Mouse (Mus musculus) CD4-positive helper T cell, adult 2 months (primary cell): ENCODE results near the gene Psmd3.
"Not testable (repeated sequence)": the region's sequence is repeated elsewhere in the genome, so short reads cannot be mapped to it uniquely, and the experiment has no call there.

Source experiments
- DNase-seq: peaks from one replicate; pipeline ENCODE4 v3.0.0-alpha.2; 2012; ENCODE audit warnings: low read depth, missing footprints, low spot score

Psmd3 gene

GRCm38 (mm10) chr11:98717904-98718303 lies 35.5 kb downstream of the Psmd3 start:
- peak; percentile 45 for DNase-seq

DNA sequence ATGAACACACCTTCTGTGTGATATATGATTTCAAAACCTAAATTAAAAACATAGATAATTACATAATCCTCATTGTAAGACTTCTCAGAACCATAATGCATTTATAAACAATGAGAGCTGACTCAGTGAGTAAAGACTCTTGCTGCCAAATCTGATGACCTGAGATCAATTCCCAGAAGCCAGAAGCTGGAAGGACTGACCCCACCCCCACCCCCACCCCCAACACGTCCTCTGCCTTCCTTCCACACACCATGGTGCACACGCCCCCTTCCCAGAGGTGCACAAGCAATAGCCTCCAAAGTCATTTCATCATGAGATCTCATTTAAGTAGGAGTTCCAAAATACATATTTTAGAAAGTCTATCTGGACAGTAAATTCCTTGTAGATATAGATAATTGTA lies 38.4 kb downstream of the Psmd3 start:
- DNase-seq = no peak

DNA sequence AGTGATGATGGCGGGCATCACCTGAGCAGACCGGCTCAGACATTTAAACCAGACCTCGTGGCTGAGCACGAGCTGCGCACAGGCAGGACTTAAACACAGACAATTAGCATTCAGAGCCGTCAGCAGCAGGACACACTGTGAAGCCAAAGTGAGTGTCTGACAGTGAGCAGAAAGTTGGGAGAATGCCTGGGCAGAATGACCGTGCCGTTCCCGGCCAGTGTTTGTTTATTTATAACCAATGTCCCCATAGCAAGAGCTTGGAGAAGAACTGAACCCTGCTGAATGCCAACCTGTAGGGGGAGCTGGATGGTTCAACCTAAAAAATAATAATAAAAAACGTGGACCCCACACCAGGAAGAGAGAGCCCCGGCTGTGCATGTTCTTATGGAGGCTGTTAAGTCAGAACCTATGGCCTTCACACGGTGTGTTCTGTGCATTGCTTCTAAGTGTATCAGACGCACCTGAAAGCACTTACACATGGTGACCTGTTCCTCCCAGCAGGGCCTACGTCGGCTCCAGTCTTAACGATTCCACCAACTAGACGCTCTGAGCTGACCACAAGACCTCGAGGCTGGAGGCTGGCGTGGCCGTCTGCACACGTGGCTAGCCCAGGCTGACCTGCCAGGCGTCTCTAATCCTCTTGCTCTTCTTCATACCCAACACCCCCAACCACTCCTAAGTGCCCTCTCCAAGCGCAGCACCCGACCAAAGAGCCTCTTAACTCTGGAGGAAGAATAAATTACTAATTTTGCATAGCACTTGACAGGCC lies 39.3 kb downstream of the Psmd3 start:
- DNase-seq = no peak

GRCm38 (mm10) chr11:98723098-98723497 lies 40.7 kb downstream of the Psmd3 start:
- no peak for DNase-seq

DNA sequence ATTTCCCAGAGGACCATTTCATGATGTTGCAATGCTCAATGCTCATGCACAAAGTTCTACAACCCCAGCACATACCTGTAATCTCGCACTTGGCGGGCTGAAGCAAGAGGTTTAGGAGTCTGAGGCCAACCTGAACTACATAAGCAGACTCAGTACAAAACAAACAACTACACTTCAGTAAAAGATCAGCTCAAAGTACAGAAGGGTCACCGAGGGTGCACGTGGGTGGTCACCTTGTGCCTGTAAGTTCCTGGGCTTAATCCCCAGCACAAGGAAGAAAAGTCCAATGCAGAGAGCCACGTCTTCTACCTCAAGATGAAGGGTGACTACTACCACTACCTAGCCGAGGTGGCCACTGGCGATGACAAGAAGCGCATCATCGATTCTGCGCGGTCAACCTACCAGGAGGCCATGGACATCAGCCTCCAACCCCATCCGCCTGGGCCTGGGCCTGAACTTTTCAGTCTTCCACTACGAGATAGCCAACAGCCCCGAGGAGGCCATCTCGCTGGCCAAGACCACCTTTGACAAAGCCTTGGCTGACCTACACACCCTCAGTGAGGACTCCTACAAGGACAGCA lies 43.7 kb downstream of the Psmd3 start:
- DNase-seq = no peak

DNA sequence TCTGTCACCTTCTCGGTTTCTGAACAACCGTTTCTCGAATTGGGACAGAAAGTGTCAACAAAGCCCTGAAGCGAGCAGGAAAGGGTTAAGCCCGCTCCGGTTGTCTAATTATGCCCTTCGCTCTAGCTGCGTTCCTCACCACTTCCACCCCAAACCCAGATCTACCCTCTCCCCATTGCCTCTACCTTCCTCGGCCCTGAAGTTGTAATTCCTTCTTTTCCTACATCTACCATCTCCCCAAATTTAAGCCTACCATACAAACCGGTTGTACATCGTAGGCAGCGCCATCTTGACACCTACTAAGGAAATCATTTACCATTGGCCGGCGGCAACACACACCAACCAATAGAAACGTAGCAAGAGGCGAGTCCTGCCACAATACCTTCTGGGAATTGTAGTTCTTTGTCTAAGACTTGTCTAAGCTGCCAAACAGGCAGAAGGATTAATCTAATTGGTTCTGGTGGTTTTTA lies 46.8 kb downstream of the Psmd3 start, which contains the start of gene Med24:
Gene Med24 (minus strand): TSS at position 317 of the 470 bp plus-strand sequence.
- DNase-seq = peak; percentile 93

- no peak for DNase-seq
These were observed 48.4 kb downstream of the Psmd3 start for GRCm38 (mm10) chr11:98730727-98731126.

DNA sequence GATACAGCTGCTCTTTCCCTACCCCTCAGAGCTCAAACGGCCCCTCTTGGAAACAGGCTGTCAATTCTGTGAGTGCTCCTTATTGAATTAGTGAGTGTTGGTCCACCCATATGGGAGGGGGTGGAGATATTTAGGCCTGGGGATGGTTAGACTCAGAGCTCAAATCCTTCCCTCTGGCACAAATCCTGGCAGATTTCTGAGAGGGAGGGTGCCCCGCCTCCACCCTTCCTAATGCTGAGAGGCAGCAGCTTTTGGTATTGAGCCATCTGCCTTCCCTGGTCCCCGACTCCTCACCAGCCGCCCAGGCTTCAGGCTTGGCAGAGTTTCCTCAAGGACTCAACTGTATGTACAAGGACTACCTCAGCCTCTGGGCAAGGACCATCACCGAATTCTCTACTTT lies 48.8 kb downstream of the Psmd3 start:
- DNase-seq = no peak

- no peak for DNase-seq
These were observed 51.7 kb downstream of the Psmd3 start for GRCm38 (mm10) chr11:98734020-98734419.

GRCm38 (mm10) chr11:98735111-98735510 lies 52.8 kb downstream of the Psmd3 start:
- no peak for DNase-seq

- no peak for DNase-seq
These were observed 53.8 kb downstream of the Psmd3 start for GRCm38 (mm10) chr11:98736176-98736575.

DNA sequence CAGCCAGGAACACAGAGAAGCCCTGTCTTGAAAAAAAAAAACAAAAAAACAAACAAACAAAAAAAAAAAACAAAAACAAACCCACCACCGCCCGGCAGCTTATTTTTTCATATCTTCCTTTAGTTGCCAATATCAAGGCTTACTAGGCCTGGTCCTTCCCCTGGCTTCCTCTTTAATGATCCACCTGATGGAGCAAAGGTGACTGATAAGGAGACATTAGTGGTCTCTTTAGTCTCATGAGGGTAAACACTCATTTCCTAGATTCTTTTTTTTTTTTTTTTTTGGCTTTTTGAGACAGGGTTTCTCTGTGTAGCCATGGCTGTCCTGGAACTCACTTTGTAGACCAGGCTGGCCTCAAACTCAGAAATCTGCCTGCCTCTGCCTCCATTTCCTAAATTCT lies 54.9 kb downstream of the Psmd3 start:
- DNase-seq = not testable (repeated sequence)

DNA sequence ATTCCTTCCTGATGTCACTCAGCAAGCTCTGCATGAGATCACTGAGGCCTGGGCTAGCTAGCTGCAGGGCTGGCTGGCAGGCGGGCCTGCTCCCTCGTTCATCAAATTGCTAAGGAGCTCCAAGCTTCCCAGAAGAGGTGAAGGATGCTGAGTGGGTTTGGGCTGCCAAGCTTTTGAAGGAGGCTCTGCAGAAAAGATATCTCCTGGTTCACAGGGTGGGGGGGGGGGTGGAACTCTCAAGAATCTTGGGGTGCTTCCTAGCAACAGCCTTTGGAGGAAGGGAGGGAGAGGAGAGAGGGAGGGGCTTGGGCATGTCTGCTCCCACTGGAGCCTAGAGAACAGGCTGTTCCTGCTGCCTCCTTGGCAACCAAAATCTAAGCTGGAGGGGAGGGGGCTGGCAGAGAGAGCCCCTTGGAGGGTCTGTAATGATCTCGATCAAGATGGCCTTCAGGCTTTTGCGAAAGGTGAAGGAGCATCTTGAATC lies 56.1 kb downstream of the Psmd3 start:
- no peak for DNase-seq

GRCm38 (mm10) chr11:98738925-98739324 lies 56.6 kb downstream of the Psmd3 start:
- no peak for DNase-seq

GRCm38 (mm10) chr11:98740026-98740392 lies 57.7 kb downstream of the Psmd3 start:
- no peak for DNase-seq

DNA sequence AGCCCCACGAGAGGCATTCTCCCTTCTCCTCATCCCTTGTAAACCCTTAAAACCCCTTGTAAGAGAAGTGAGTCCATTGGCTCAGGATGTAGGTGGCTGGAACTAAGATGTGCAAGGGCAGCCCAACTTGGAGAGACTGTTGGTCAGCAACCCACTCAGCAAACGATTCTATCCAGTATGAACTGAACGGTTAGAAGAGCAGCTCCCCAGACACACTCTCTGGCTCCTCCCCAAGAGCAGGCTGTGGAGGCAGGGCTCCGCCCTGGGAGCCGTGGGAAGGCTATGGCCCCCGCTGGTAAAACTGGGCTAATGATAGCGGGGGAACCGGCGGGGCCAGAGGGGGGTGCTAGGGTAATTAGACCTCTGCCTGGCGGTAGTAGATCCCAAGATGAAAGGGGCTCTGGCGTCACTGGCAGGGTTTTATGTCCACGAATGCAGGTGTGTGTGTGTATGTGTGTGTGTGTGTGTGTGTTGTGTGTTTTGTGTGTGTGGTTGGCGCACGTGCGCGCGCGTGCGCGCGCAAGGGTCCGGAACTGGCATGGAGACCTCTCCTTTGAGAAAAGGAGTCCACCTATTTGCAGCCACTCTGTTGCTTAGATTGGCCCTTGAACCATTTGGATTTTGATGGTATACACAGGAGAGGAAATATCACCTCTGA lies 58.2 kb downstream of the Psmd3 start, which contains the start of gene Thra:
Gene Thra (plus strand): TSS at position 246 of the 658 bp plus-strand sequence.
- DNase-seq = peak; percentile 59

DNA sequence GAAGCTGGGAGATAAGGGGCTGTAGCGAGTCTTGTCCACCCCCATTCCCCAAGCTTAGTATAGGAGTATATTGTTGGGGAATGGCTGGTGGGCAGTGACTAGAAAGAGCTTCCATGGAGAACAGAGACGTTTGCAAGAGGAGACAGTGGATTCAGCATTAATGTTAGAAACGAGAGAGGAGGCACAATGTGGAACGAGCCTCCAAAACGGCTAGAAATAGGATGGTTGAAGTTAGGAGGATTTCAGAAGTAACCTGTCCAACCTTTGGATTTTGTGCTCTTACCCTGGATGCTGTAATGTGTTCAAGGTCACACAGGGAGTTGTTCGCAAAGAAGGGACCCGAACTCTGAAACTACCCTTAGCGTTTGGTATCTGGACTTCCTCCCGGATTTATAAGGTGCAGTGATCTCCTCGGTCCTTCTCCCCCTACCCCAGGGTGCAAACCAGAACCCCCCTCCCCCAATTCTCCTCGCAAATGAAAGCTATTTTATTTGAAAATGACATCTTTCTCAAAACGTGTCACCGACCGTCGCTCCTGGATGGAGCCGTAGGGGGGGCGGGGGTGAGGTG lies 58.8 kb downstream of the Psmd3 start:
- DNase-seq = no peak

GRCm38 (mm10) chr11:98741622-98742396 lies 59.5 kb downstream of the Psmd3 start:
- DNase-seq = peak; percentile 84

DNA sequence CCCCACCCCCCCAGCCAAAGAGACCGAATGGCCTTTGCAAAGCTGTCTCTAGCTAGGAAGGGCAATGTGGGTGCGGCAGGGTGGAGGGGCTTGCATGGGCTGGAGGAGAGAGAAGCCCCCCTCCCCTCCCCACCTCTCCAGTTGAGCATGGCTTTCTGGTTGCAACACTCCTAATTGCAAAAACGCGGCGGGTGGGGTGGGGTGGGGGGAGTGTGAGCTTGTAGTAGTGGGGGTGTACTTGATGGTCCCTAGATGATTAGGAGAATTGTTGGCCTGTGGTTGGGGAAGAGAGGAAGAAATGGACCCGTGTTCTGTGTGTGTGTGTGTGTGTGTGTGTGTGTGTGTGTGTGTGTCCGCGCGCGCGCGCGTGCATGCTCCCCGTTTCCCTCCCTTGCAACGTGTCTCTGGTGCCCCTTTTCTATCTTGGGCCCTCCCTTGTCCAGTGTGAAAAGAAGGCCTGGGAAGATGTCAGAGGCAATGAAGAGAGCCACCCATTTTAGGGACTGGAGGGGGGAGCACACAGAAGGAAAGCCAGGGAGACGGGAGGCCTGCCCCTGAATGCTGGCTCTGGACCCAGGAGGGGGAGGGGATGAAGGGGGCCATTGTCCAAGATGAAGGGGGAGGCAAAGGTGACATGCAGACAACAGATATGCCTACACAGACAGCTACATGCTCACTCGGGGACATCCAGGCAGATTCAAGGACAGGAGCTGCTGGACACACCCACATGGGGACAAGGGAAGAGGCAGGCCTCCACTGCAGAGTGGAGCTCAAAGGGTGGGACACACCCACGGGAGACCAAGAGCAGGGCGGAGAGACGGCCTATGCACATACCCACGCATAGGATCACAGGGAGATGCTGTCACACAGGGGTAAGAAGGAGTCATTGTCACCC lies 60.3 kb downstream of the Psmd3 start:
- DNase-seq = no peak

GRCm38 (mm10) chr11:98743655-98744345 lies 61.4 kb downstream of the Psmd3 start:
- DNase-seq = no peak
